Mouse (Mus musculus) heart, embryonic 10.5 days (tissue): ENCODE results near the gene Jkamp. TPM values are rescaled to one million over a fixed set of nuclear protein-coding genes. Genes with fewer than 3 reads are reported as not detected.

Experiments used
- DNase-seq: peaks from one replicate; pipeline ENCODE4 v3.0.0-alpha.2; 2017; ENCODE audit warnings: low spot score
- H3K27ac ChIP-seq: fragments of 300-500 bp; sonication (generic); 2 replicates; pipeline ENCODE4 v1.5.1; 2016; ENCODE audit warnings: mild to moderate bottlenecking
- H3K27me3 ChIP-seq: fragments of 300-500 bp; sonication (generic); 2 replicates; pipeline ENCODE4 v1.6.1; 2016; ENCODE audit warnings: mild to moderate bottlenecking; ENCODE audit not compliant: poor library complexity, insufficient read depth, severe bottlenecking
- H3K36me3 ChIP-seq: fragments of 300-500 bp; sonication (generic); 2 replicates; pipeline ENCODE4 v1.6.1; 2016; ENCODE audit warnings: mild to moderate bottlenecking, moderate library complexity
- H3K4me1 ChIP-seq: fragments of 300-500 bp; sonication (generic); 2 replicates; pipeline ENCODE4 v1.6.1; 2016; ENCODE audit warnings: mild to moderate bottlenecking
- H3K4me3 ChIP-seq: fragments of 300-500 bp; sonication (generic); 2 replicates; pipeline ENCODE4 v1.5.1; 2016; ENCODE audit warnings: mild to moderate bottlenecking, moderate library complexity
- H3K9me3 ChIP-seq: fragments of 300-500 bp; sonication (generic); 2 replicates; pipeline ENCODE4 v1.6.1; 2016; ENCODE audit warnings: mild to moderate bottlenecking, moderate library complexity
- WGBS: fragments of 180-500 bp; shearing (Covaris S2); methylation state at CpG from one replicate; pipeline ENCODE4 v1.1.7; 2016; 5-methylcytosine and 5-hydroxymethylcytosine counted together
- microRNA-seq: library from miRNA; unstranded; fragments of <30 nt; microRNA quantifications from one replicate; pipeline ENCODE4, GENCODE M21; 2017
- polyA plus RNA-seq: library from polyadenylated mRNA; unstranded; fragments of >200 nt; fragmentation: Nextera tagmentation; extraction: Ambion mirVana; gene quantifications from 2 replicates; pipeline ENCODE4 v1.2.1, GENCODE M21; 2016

The Jkamp gene
- polyA plus RNA-seq, 1 experiment from 2014 or later, result 70.7 TPM

DNA sequence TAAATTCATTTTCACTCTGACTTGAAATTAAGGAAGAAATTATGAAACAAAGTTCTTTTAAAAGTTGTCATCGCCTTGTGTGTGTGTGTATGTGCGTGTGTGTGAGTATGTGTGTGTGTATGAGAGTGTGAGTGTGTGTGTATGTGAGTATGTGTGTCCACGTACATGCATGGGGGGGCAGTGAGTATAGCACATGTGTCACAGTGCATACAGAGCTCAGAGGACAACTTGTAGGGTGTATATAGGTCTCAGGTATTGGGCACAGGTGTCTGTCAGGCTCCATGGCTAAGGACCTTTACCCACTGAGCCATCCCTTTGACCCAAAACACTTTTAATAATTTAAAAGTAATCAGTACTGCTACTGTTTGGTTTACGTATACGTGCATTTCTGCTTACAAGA is 18.6 kb downstream of the Jkamp start:
- 85% methylated on average over 5 of the region's 5 CpGs for WGBS
- H3K4me3 ChIP-seq, result no peak overlapping the region

DNA sequence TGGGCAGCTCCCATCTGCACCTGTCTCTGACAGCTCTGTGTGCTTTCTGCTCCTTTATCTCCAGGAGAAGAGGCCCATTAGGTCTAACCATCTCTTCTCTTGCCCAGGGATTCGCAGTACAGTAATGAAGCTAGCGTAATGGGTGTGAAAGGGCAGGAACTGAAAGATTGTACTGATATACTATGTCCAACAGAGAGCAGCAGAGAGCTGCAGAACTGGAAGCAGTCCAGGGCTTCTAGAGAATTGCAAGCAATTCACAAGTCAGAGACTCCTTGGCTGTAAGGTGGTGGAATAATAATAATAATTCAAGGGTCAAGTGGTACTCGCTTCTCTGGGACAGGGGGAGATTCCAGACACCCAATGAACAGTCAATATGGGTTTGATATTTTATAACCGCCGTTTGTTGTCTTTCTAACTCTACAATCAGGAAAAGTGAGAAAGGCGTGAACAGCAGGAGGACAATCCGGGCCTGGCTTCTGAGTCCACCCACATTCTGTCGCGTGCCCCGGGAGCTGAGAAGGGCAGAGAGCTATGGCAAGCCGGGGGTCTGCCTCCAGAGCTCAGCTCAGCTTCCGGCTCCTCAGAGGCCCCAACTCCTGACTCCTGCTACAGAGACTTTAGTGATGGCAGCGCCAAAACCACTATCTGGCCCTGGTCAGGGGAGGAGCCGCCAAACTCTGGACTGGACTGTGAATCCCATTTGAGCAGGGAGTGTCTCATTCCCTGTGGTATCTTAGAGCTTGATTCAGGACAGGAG is 19.3 kb downstream of the Jkamp start:
- no peaks in the 10 kb centered on the region for H3K4me1 ChIP-seq
- peak overlapping the region; percentile 3; the same call in 1 of the 2 replicates for H3K4me3 ChIP-seq
- no peak overlapping the region for H3K27ac ChIP-seq
- H3K9me3 ChIP-seq, result no peaks in the 10 kb centered on the region
- DNase-seq, result no peak
- 25% methylated on average over 14 of the region's 14 CpGs for WGBS
- H3K36me3 ChIP-seq, result peaks cover 13% of the 10 kb centered on the region; the same call in 1 of the 2 replicates
- H3K27me3 ChIP-seq, result no peaks in the 10 kb centered on the region; the same call in 1 of the 2 replicates

More for the DNA sequence above, 18.6 kb downstream of the Jkamp start:
- no peak for DNase-seq
- Histone ChIP-seq H3K36me3 (peaks cover 14% of the 10 kb centered on the region; the same call in 1 of the 2 replicates), H3K27me3 (no peaks in the 10 kb centered on the region; the same call in 1 of the 2 replicates), H3K4me1 (no peaks in the 10 kb centered on the region), H3K27ac (no peak overlapping the region), H3K9me3 (no peaks in the 10 kb centered on the region)

DNA sequence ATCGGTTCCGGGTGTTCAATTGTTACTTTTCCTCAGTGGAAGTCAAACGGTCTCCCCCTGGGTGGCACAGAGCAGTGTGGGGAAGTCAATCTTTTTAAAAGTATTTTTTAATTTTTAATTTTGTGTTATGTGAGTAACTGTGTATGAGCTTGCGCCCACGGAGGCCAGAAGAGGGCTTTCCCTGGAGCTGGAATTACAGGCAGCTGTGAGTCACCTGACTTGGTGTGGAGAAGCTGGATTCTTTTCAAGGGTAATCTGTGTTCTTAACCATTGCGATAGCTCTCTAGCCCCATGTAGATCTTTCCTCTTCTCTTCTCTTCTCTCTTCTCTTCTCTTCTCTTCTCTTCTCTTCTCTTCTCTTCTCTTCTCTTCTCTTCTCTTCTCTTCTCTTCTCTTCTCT is 29.7 kb downstream of the Jkamp start:
- 73% methylated on average over 6 of the region's 6 CpGs for WGBS
- no peak for DNase-seq
- Histone ChIP-seq H3K4me3 (no peak overlapping the region), H3K27ac (no peak overlapping the region), H3K9me3 (no peaks in the 10 kb centered on the region), H3K36me3 (no peaks in the 10 kb centered on the region), H3K4me1 (no peaks in the 10 kb centered on the region), H3K27me3 (0 out of 2 replicates have a peak, but pooled peaks cover 3% of the 10 kb centered on the region)

DNA sequence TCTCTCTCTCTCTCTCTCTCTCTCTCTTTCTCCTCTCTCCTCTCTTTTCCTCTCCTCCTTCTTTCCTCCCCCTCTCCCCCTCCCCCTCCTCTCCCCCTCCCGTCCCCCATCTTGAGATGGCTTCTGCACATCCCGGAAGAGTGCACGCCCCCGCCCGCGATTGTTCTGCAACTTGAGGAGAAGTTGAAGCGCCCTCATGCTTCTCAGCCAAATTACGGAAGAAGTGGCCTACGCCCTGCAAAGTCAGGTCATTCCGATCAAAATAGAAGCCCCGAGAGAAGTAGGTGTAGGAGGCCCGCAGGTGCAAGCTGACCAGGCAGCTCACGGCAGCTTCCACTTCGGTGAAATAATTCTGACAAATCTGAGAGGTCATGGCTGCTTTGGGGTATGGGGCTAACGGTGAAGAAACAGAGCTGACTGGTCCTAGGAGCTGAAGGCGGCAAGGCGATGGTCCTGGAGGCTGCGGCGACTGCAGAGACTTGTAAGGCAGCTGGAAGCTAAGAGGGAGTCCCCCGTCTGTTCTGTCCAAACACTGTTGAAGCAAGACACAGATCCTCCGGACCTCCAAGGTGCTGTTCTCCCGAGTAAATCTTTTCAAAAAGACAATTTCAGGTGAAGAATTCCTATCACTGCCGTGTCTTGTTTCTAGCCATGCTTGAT is 30.4 kb downstream of the Jkamp start:
- H3K9me3 ChIP-seq, result no peaks in the 10 kb centered on the region
- no peak overlapping the region for H3K4me3 ChIP-seq
- no peaks in the 10 kb centered on the region for H3K36me3 ChIP-seq
- H3K27ac ChIP-seq, result no peak overlapping the region
- H3K4me1 ChIP-seq, result no peaks in the 10 kb centered on the region
- no peak for DNase-seq
- 79% methylated on average over 22 of the region's 23 CpGs for WGBS
- 0 out of 2 replicates have a peak, but pooled peaks cover 3% of the 10 kb centered on the region for H3K27me3 ChIP-seq

DNA sequence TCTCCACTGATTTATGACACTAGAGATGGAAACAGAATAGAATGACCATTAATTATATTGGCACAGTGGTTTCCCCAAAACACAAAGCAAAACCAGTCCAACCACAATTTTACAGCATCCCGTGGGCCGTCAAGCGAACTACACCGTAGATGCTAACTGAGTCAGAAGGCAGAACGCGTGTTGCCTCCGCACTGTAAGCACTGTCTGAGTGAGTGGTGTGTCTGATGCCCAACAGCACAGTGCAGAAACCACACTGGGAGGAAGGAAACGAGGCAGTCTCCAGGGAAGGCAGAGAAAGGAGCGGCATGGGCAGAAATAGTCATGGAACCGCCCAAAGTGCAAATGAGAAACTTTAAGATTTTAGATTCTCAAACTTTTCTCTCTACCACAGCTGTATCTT is 43.8 kb downstream of the Jkamp start:
- Histone ChIP-seq H3K27me3 (no peaks in the 10 kb centered on the region), H3K9me3 (no peaks in the 10 kb centered on the region), H3K4me1 (no peaks in the 10 kb centered on the region), H3K27ac (no peak overlapping the region), H3K4me3 (no peak overlapping the region), H3K36me3 (no peaks in the 10 kb centered on the region)
- DNase-seq, result no peak
- WGBS, result 89% methylated on average over 10 of the region's 10 CpGs

DNA sequence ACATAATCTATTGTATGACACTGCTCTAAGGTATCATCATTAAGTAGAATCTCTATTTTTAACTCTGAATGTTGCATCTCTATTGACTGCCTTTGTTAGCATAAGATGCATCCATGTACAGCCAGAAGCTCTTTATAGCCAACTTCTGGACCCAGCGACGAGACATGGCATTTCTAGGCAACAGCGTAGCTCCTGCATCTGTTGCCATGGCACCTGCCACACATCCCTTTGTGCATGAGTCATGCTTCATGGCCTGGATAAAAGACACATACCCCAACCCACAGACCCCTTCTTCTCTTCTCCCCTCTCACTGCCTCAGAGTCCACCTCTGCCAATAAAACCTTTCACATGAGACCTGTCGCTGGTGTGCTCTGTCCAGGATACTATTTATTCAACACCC is 65.4 kb downstream of the Jkamp start:
- Histone ChIP-seq H3K9me3 (no peaks in the 10 kb centered on the region), H3K4me1 (no peaks in the 10 kb centered on the region)
- 86% methylated on average over 4 of the region's 4 CpGs for WGBS

More for the DNA sequence above, 65.4 kb downstream of the Jkamp start:
- Histone ChIP-seq H3K27ac (no peak overlapping the region), H3K27me3 (no peaks in the 10 kb centered on the region), H3K4me3 (no peak overlapping the region), H3K36me3 (no peaks in the 10 kb centered on the region)
- no peak for DNase-seq

Small RNA genes within 50 kb of the gene (microRNA-seq; reads per million reads assigned to microRNA genes)
- not detected for gene Gm24466

Other genes with a start within 250 kb of the Jkamp start
- gene Gpr135, start 14.5 kb upstream of the Jkamp start, polyA plus RNA-seq, result 0.32 and 0.41 TPM in 2 replicates
- 13.6 and 15.1 TPM in 2 replicates for gene L3hypdh, start 150 bp upstream of the Jkamp start, polyA plus RNA-seq
- gene Ccdc175, start 99.4 kb downstream of the Jkamp start, polyA plus RNA-seq, result not detected in 2 replicates